26 mouse cellular contexts compared by ENCODE assay signal in the genomic region with DNA sequence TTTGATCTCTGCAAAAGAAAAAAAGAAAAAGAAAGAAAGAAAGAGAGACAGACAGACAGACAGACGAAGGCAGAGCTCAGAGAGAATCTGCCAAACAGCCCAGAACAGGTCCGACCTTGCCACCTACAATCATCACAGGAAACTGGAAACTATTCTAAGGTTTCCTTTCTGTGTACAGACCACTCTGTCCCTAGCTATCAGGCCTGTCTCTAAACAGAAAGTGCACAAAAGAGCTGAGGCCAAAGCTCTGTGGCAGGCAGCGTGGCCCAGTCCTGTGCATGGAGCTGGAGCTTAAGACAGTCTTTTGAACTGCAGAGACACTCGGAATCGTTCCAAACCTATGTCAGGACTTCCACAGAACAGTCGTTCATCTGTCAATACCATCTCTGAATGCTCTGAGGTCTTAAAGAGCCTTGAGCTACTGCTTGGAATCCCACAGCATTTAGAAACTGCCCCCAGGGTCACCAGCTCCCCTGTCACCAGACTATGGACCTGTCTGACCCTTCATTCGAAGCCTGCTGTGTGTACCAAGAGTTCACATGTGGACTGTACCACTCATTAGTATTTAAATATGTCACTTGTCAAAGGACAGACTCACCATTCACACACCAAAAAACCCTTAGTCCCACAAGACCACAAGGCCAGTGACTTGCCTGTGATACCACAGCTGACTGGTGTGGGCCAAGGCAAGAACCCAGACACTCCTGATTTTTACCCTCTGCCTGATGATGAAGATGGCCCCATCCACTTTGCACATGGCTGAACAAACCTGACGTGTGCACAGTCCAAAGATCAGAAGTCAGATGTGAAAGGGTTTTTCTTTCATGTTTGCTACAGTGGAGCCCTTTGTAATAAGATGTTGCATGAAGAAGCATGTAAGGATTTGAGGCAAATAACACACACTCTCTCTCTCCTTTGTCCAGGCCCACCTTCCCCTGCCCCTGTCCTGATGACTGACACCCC. TPM values are rescaled to one million over a fixed set of nuclear protein-coding genes. Genes with fewer than 3 reads are reported as not detected.
DNase-seq lines count a peak whose midpoint lies in the region; ATAC-seq lines count a peak whose summit lies in the region.
"Had no signal": no experiment of that assay in that cellular context is flagged by ENCODE, and none has a peak within 500 bp of the region (broad histone marks: within the 10 kb centered on the region; RNA-seq: fewer than 3 reads in every experiment).

No protein-coding gene starts in this region.

- ATAC-seq in liver, embryonic 15.5 days (ENCODE audit: insufficient read depth), result peak; percentile 55
- ATAC-seq in liver, embryonic 16.5 days (ENCODE audit: low read depth), result peak; percentile 67
- ATAC-seq: activated CD4-positive, CD25-positive, alpha-beta regulatory T cell, adult 4 months; hindbrain, embryonic 16.5 days; intestine, embryonic 16.5 days; midbrain, embryonic 13.5 days had no signal

- H3K4me3 ChIP-seq in liver, embryonic 15.5 days (replicated peaks), result no peak overlapping the region
- H3K4me3 ChIP-seq in liver, embryonic 16.5 days (ENCODE audit: low read depth, low read length), result no peak overlapping the region
- H3K4me3 ChIP-seq: embryonic facial prominence, embryonic 13.5 days; erythroblast, embryonic 14.5 days; forebrain, embryonic 12.5 days; gastrocnemius, adult 2 months; hindbrain, embryonic 10.5 days; lung, embryonic 15.5 days; megakaryocyte, embryonic 14.5 days; midbrain, embryonic 13.5 days had no signal

- DNase-seq in kidney, adult 8-10 months, result peak; percentile 31 to 36
- no peak for DNase-seq in kidney, postnatal 10 days
- no peak for DNase-seq in liver
- no peak for DNase-seq in frontal cortex, postnatal 25 days (ENCODE audit: low spot score in 2 of 2)
- DNase-seq in embryo, embryonic 10.5 days (ENCODE audit: low spot score), result no peak
- DNase-seq: adrenal gland, postnatal 10 days; cerebellum, adult 18-20 months; cerebellum, postnatal 25 days; embryo, embryonic 11 days; gastrocnemius, adult 2 months; heart, postnatal 10 days; lung, postnatal 36 days; spleen, adult 18-20 months; thymus, postnatal 14 days had no signal

- H3K27me3 ChIP-seq in liver, embryonic 15.5 days, result no peaks in the 10 kb centered on the region
- H3K27me3 ChIP-seq in liver, embryonic 16.5 days (ENCODE audit: control insufficient read depth, insufficient read depth, low read depth, low read length), result no peaks in the 10 kb centered on the region
- H3K27me3 ChIP-seq: lung, embryonic 15.5 days; midbrain, embryonic 13.5 days had no signal

- no peak overlapping the region for H3K9ac ChIP-seq in liver, embryonic 15.5 days
- H3K9ac ChIP-seq in liver, embryonic 16.5 days (ENCODE audit: low read depth, low read length), result no peak overlapping the region
- H3K9ac ChIP-seq: embryonic facial prominence, embryonic 13.5 days; forebrain, embryonic 12.5 days; lung, embryonic 15.5 days; midbrain, embryonic 13.5 days had no signal

- WGBS in liver, embryonic 15.5 days (ENCODE audit: insufficient replicate concordance), result 42% methylated on average over 8 of the region's 8 CpGs
- 42% methylated on average over 8 of the region's 8 CpGs for WGBS in liver, embryonic 16.5 days (ENCODE audit: insufficient replicate concordance)

- H3K4me1 ChIP-seq in liver, embryonic 15.5 days (replicated peaks), result peaks cover 19% of the 10 kb centered on the region
- peaks cover 11% of the 10 kb centered on the region for H3K4me1 ChIP-seq in liver, embryonic 16.5 days (ENCODE audit: control insufficient read depth, low read depth, low read length)

- peak overlapping the region; percentile 21 for H3K27ac ChIP-seq in liver, embryonic 15.5 days (replicated peaks)
- H3K27ac ChIP-seq in liver, embryonic 16.5 days (ENCODE audit: low read length), result peak overlapping the region; percentile 53
- H3K27ac ChIP-seq: embryonic facial prominence, embryonic 13.5 days; forebrain, embryonic 12.5 days; gastrocnemius, adult 2 months; lung, embryonic 15.5 days; midbrain, embryonic 13.5 days had no signal

- no peaks in the 10 kb centered on the region for H3K9me3 ChIP-seq in liver, embryonic 15.5 days (replicated peaks)
- no peaks in the 10 kb centered on the region for H3K9me3 ChIP-seq in liver, embryonic 16.5 days (replicated peaks; ENCODE audit: control insufficient read depth, low read length)
- H3K9me3 ChIP-seq: embryonic facial prominence, embryonic 13.5 days; forebrain, embryonic 12.5 days; hindbrain, embryonic 10.5 days; lung, embryonic 15.5 days; megakaryocyte, embryonic 14.5 days; midbrain, embryonic 13.5 days had no signal

- no peak overlapping the region; the same call in 1 of the 2 replicates for H3K4me2 ChIP-seq in liver, embryonic 15.5 days
- H3K4me2 ChIP-seq in liver, embryonic 16.5 days (ENCODE audit: low read depth, low read length), result no peak overlapping the region
- H3K4me2 ChIP-seq: embryonic facial prominence, embryonic 13.5 days; forebrain, embryonic 12.5 days; lung, embryonic 15.5 days; midbrain, embryonic 13.5 days had no signal

- H3K36me3 ChIP-seq in liver, embryonic 15.5 days (replicated peaks), result no peaks in the 10 kb centered on the region
- no peaks in the 10 kb centered on the region for H3K36me3 ChIP-seq in liver, embryonic 16.5 days (ENCODE audit: control insufficient read depth, insufficient read depth)
- H3K36me3 ChIP-seq: embryonic facial prominence, embryonic 13.5 days; forebrain, embryonic 12.5 days; hindbrain, embryonic 10.5 days; lung, embryonic 15.5 days; midbrain, embryonic 13.5 days had no signal

RNA-seq across cellular contexts. Expression of a gene that starts 35.9 kb away (rescaled TPM):
- polyA plus RNA-seq in liver, embryonic 15.5 days (2015; fragmentation: Nextera tagmentation; extraction: Ambion mirVana), result 3.6 and 3.9 TPM in 2 replicates
- polyA plus RNA-seq in liver, embryonic 16.5 days (2015; fragmentation: Nextera tagmentation; extraction: Ambion mirVana), result 4.3 and 4.8 TPM in 2 replicates

Comparison
In these comparisons a context has a peak if more than half of its experiments do, and no peak if none do; other contexts are left out.
1. DNase-seq: peak in kidney, adult 8-10 months (2 of 2); none in kidney, postnatal 10 days (single experiment), liver (single experiment), frontal cortex, postnatal 25 days (0 of 2) and embryo, embryonic 10.5 days (single experiment).